Mouse (Mus musculus) megakaryocyte-erythroid progenitor cell, adult 5-6 weeks (primary cell): Measurements from ENCODE around the gene Ank3. TPM values are rescaled to one million over a fixed set of nuclear protein-coding genes. Genes with fewer than 3 reads are reported as not detected.

ENCODE experiments used
- ATAC-seq: replicated peaks from 2 replicates; pipeline ENCODE4 v1.8.0; 2016; ENCODE audit warnings: mild to moderate bottlenecking, inconsistent platforms; ENCODE audit not compliant: severe bottlenecking, poor library complexity, low FRiP score, low TSS enrichment
- total RNA-seq, 2 experiments: library from RNA; stranded (forward) in 1 of 2; stranded (reverse) in 1 of 2; fragments of 200-1000, 215-1000 nt in 1 of 2; fragments of >200 nt in 1 of 2; fragmentation: Nextera tagmentation in 1 of 2; gene quantifications; 2 replicates each; pipeline ENCODE4 v1.2.3; 2014 to 2017

The Ank3 gene
- total RNA-seq, 2 experiments from 2014 or later, result 0.09 TPM; not detected in 1

DNA sequence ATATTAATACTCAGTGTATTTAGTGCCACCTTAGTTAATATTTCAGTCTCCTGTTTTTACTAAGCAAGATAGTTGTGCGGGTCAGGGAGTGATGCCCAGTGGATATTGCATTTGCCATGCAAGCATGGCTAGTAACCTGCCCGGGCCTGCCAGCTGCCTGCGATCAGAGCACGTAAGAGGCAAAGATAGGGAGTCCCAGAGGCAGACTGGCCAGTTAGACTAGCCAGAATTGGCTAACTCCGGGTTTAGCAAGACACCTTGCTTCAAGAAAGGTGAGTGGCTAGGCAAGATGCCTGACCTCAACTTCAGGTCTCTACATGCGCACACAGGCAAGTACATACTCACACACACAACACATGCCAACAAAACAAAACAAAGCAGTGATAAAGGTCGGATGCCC lies 563.7 kb downstream of the Ank3 start:
- ATAC-seq, result no peak

DNA sequence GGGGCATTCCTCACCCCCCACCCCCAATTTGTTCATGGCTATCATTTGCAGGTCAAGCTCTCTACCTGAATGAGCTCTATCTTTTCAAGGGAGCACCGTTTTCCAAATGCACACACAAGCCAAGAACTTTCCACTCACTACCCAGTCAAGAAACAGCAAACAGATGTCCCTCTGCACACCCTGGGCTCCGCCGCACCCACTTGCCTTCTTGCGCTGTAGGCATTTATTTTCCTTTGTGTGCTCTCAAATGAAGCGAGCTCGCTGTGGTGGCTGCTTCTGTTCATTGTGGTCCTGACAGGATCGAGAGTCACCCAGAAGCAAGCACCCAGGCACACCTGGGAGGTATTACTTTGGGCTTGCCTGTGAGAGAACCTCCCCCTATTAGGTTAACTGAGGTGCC lies 564.4 kb downstream of the Ank3 start:
- ATAC-seq, result no peak

GRCm38 (mm10) chr10:69964611-69965010 lies 566.0 kb downstream of the Ank3 start:
- ATAC-seq, result peak; percentile 73

GRCm38 (mm10) chr10:69965085-69965484 lies 566.5 kb downstream of the Ank3 start:
- no peak for ATAC-seq

DNA sequence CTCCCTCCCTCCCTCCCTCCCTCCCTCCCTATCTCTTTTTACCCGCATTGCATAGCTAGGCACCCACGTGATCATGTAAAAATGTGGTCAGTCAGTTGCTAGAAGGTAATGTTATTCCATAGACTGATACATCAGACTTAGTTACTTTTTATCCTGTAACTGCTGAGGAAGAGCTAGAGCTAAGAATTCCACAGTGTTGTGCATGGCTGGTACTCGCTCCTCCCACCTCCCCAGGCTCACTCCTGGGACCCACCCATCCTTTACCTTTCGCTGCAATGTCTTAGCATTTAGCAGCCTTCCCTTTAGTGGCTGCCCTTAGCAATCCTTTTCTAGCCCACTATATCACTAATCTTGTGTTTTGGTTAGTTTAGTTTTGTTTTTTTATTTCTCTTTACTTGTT lies 569.4 kb downstream of the Ank3 start:
- no peak for ATAC-seq

DNA sequence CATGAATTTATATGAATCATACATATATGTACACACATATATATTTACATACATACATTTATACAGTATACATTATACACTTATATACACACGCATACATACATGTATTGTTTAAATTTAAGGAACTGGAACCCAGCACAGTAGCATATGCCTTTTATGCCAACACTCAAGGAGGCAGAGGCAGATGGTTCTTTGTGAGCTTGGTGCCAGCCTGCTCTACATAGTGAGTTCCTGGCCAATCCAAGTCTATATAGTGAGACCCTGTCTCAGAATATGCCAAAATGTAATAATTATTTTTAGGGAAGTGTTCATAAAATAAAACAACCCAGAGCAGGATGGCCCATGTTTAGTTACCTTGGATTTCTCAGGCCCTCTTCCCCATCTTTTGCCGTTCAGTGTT lies 581.1 kb downstream of the Ank3 start:
- no peak for ATAC-seq

GRCm38 (mm10) chr10:69981386-69982097 lies 583.0 kb downstream of the Ank3 start:
- ATAC-seq, result peak; percentile 74

- ATAC-seq, result no peak
Measured at GRCm38 (mm10) chr10:69982701-69983100, 584.1 kb downstream of the Ank3 start.

DNA sequence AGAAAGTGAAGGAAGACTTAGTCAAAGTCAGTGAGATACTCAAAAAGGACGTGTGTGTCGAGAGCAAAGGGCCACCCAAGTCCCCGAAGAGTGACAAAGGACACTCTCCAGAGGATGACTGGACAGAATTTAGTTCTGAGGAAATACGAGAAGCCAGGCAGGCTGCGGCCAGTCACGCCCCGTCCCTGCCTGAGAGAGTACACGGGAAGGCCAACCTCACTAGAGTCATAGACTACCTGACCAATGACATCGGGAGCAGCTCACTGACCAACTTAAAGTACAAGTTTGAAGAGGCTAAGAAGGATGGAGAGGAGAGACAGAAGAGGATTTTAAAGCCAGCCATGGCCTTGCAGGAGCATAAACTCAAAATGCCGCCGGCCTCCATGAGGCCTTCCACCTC lies 588.9 kb downstream of the Ank3 start:
- no peak for ATAC-seq

- no peak for ATAC-seq
Measured at GRCm38 (mm10) chr10:69997082-69997481, 598.5 kb downstream of the Ank3 start.

DNA sequence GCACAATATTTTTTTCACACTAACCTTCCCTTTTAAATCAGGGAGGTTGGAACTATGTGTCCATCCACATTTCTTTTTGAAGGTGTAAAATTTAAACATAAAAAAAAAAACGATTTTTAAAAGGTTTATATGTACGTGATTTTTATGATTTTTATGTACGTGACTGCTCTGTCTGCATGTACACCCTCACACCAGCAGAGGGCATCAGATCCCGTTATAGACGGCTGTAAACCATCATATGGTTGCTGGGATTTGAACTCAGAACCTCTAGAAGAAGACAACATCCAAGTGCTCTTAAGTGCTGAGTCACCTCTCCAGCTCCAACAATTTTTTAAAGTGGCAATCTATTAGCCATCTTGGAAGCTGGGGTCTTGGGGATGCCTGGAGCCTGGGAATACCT lies 605.5 kb downstream of the Ank3 start:
- no peak for ATAC-seq

DNA sequence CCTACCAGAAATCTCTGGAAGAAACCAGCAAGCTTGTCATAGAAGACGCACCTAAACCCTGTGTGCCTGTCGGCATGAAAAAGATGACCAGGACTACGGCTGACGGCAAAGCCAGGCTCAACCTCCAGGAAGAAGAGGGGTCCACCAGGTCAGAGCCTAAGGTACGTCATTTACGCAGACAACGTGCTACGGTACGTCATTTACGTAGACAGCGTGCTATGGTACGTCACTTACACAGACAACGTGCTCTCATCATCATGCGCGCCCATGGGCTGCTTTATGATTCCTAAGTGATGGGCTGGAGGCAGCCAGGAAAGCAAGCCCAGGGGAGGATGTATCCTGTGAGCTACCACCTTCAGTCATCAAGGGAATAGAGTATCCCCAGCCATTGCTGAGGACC lies 606.3 kb downstream of the Ank3 start:
- ATAC-seq, result no peak

DNA sequence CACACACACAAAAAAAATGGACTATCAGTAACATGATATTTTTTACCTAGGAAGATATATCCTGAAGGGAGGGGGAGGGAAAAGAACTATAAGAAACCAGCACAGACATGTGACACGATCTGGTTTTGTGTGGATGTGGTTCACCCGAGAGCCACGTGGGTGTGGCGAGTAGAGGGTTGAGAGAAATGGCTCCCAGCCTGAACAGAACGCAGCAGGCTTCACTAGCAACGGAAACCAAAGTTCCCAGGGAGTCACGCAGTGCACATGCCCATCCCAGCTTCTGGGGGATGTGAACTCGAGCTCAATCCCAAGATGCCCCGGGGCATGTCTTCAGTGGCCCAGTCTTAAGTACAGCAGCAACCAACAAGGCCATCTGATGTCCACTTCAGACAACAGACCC lies 607.8 kb downstream of the Ank3 start:
- ATAC-seq, result no peak

- ATAC-seq, result no peak
Measured at GRCm38 (mm10) chr10:70011738-70012137, 613.2 kb downstream of the Ank3 start.

- ATAC-seq, result no peak
Measured at GRCm38 (mm10) chr10:70013931-70014330, 615.4 kb downstream of the Ank3 start.

GRCm38 (mm10) chr10:70015201-70015600 lies 616.6 kb downstream of the Ank3 start:
- ATAC-seq, result no peak

GRCm38 (mm10) chr10:70018691-70019090 lies 620.1 kb downstream of the Ank3 start:
- ATAC-seq, result no peak

- peak; percentile 74 for ATAC-seq
Measured at GRCm38 (mm10) chr10:70021667-70022066, 623.1 kb downstream of the Ank3 start.

DNA sequence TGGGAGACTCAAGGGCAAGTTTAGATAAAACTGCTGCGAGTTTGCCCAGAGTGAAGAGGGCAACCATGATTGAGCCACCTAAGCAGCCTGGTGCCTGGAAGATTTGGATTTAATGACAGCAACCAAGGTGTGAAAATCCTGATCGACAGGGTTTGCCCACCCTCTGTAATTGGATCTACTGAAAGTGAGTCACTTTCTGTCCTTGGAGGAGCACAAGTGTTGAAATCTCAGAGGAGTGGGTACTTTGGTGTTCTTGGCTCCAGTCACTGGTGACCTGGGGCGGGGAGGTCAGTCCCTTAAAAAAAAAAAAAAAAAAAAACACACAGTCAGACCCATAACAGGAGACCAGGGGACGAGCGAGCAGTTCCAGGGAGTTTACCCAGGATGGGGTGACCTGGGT lies 624.0 kb downstream of the Ank3 start:
- no peak for ATAC-seq

DNA sequence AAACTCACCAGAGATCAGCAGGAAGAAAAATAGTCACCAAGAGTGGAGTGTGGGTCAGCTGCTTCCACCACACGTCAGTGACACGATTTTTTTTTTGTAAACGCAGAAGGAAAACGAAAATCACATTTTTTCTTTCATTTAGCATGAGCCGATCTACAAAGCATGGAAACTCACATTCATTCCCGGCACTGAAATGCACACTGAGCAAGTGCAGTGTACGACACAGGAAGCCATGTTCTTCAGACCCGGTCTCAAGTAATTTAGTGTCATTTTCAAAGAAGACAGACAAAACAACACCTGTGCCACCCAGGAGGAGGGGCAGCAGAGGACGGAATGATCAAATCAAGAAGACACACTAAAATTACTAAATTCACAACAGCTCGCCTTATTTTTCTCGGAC lies 625.3 kb downstream of the Ank3 start:
- ATAC-seq, result no peak

- ATAC-seq, result no peak
Measured at GRCm38 (mm10) chr10:70031942-70032341, 633.4 kb downstream of the Ank3 start.

GRCm38 (mm10) chr10:70032982-70033381 lies 634.4 kb downstream of the Ank3 start:
- no peak for ATAC-seq
